Mouse (Mus musculus) E14TG2a.4 (cell line): ENCODE data around the gene Tspoap1.
A peak's percentile ranks its signal among the peaks of the same experiment; 100 is the strongest.

Experiments used
- H3K27me3 ChIP-seq: 2 replicates; pipeline ENCODE4 v1.6.1; 2014; ENCODE audit warnings: low read length, control low read depth; ENCODE audit not compliant: insufficient read depth
- H3K36me3 ChIP-seq: 2 replicates; pipeline ENCODE4 v1.6.1; 2014; ENCODE audit warnings: low read length, control low read depth; ENCODE audit not compliant: insufficient read depth
- H3K4me1 ChIP-seq: replicated peaks from 2 replicates; pipeline ENCODE4 v1.6.1; 2014; ENCODE audit warnings: low read depth, low read length, control low read depth
- H3K4me3 ChIP-seq: replicated peaks from 2 replicates; pipeline ENCODE4 v1.5.1; 2014; ENCODE audit warnings: mild to moderate bottlenecking, low read length
- H3K9me3 ChIP-seq: 2 replicates; pipeline ENCODE4 v1.6.1; 2014; ENCODE audit warnings: low read length, control low read depth
- CTCF ChIP-seq: conservative IDR thresholded peaks from 2 replicates; pipeline ENCODE4 v1.5.1; 2014; ENCODE audit warnings: low read length
- NANOG ChIP-seq: IDR thresholded peaks from 2 replicates; pipeline ENCODE4 v1.6.1; 2014; ENCODE audit warnings: borderline replicate concordance, low read length, mixed read lengths
- POU5F1 ChIP-seq: IDR thresholded peaks from 2 replicates; pipeline ENCODE4 v1.6.1; 2014; ENCODE audit warnings: low read length, borderline replicate concordance

Tspoap1 gene

DNA sequence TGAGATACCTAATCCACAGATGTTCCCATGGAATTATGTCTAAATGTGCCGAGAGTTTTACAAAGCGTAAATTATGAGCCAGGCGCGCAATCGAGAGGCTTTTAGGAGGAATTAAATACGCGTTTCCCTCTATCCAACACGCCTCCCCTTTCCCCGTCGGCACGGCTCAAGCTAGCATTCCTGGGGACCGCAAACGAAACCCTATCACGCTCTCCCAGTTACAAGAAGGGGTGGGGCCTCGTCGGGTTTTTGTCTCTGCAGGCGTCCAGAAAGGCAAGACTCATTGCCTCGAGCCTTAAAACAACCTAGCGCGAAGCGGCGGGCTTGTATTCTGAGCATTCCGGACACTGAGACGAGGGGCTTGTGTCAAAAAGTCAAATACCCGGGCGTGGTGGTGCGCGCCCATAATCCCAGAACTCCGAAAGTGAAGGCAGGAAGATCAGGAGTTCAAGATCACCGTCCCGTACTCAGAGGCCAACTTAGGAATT is 23.6 kb upstream of the Tspoap1 start:
- TF ChIP-seq POU5F1 (no peak), CTCF (no peak), NANOG (no peak)
- Histone ChIP-seq H3K27me3 (peaks cover 48% of the 10 kb centered on the region), H3K4me3 (peak overlapping the region; percentile 74), H3K4me1 (peaks cover 43% of the 10 kb centered on the region), H3K9me3 (no peaks in the 10 kb centered on the region), H3K36me3 (peaks cover 22% of the 10 kb centered on the region)

GRCm38 (mm10) chr11:87737175-87737740 is 23.1 kb upstream of the Tspoap1 start, which contains the start of gene Supt4a:
TSS of gene Supt4a (plus strand) at chr11:87737552.
- Histone ChIP-seq H3K4me3 (peak within 1 kb of the TSS; percentile 100), H3K36me3 (peaks cover 28% of the 10 kb centered on the region), H3K9me3 (no peaks in the 10 kb centered on the region), H3K27me3 (peaks cover 43% of the 10 kb centered on the region), H3K4me1 (peaks cover 43% of the 10 kb centered on the region)
- TF ChIP-seq CTCF (no peak), POU5F1 (no peak), NANOG (no peak)

GRCm38 (mm10) chr11:87743691-87744090 is 16.6 kb upstream of the Tspoap1 start:
- TF ChIP-seq POU5F1 (no peak), CTCF (no peak), NANOG (no peak)
- no peaks in the 10 kb centered on the region for H3K27me3 ChIP-seq
- H3K36me3 ChIP-seq, result peaks cover 63% of the 10 kb centered on the region
- no peak overlapping the region for H3K4me3 ChIP-seq
- H3K4me1 ChIP-seq, result peaks cover 23% of the 10 kb centered on the region
- no peaks in the 10 kb centered on the region for H3K9me3 ChIP-seq

DNA sequence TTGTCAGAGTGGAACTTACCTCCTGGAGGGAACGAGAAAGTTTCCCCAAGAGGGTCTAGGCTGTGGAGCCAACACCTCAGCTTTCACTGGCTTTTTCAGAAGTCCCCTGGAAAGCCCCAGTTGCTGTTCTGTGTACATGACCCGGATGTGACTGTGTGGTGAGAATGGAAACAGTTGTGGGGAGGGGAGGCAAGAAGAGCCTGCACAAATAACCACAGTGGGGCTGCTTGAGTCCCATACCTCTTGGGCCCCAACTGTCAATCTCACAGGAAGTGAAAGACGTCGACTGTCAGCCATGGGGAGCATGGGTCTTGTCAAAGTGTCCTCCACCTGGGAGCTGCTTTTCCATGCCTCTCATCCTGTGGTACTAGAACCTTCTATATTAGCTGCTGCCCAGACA is 15.4 kb upstream of the Tspoap1 start:
- H3K4me1 ChIP-seq, result peaks cover 31% of the 10 kb centered on the region
- H3K36me3 ChIP-seq, result peaks cover 54% of the 10 kb centered on the region
- TF ChIP-seq POU5F1 (no peak), NANOG (no peak), CTCF (no peak)
- no peaks in the 10 kb centered on the region for H3K9me3 ChIP-seq
- no peak overlapping the region for H3K4me3 ChIP-seq
- no peaks in the 10 kb centered on the region for H3K27me3 ChIP-seq

DNA sequence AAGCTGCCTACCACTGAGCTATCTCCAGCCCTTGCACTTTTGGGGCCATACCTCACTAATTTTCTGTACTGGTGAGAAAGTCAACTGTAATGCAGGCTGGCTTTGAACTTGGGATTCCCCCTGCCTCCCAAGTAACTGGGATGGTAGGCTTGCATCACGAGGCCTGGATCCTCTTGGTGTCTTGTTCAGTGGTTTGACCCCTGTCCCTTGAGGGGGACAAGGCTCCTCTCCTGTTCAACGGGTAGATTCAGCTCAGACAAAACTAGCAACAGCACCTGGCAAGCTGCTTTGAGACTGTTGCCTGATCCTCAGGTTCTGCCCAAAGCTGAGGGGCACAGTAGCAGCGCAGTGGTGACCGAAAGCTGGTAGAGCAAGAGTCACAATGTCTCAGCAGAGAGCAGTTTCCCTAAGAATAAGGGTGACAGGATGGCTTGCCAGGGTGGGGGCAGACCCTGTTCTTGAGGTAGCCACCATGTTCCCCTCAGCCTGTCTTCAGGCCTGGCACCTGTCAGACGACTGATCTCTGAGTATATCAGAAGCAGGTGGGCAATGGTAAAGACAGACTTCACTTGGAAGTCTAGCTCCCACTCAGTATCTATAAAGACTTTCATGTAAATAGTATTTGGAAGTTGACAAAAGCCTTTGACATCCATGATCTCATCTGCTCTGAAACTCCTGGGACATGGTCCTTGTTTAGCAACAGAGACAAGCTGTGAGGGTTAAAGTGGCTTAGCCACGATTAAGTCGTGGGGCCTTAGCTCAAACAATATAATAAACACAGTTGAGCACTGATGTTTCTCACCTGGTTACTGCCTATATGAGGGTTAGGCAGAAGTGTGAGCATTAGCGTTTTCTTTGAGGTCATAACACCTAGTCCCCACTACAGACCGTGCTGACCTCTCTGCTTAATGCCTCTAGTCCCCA is 14.4 kb upstream of the Tspoap1 start:
- H3K27me3 ChIP-seq, result no peaks in the 10 kb centered on the region
- TF ChIP-seq CTCF, result no peak
- H3K36me3 ChIP-seq, result peaks cover 45% of the 10 kb centered on the region
- H3K4me1 ChIP-seq, result peaks cover 36% of the 10 kb centered on the region
- no peaks in the 10 kb centered on the region for H3K9me3 ChIP-seq
- H3K4me3 ChIP-seq, result no peak overlapping the region

DNA sequence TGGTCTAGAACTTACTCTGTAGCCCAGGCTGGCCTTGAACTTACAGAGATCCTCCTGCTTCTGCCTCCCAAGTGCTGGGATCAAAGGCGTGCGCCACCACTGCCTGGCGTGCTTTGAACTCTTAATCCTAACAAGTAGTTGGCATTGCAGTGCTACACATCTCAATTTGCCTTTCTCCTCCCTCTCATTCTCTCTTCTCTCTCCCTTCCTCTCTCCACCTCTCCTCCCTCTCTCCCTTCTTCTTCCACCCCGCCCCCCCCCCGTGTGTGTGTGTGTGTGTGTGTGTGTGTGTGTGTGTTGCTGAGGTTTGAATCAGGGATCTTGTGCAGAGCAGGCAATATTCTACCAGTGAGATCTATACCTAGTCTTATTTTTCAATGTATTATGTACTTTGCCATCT is 13.0 kb upstream of the Tspoap1 start:
- no peaks in the 10 kb centered on the region for H3K27me3 ChIP-seq
- no peaks in the 10 kb centered on the region for H3K9me3 ChIP-seq
- no peak for TF ChIP-seq NANOG
- TF ChIP-seq POU5F1, result no peak
- TF ChIP-seq CTCF, result no peak
- peaks cover 35% of the 10 kb centered on the region for H3K36me3 ChIP-seq
- peaks cover 46% of the 10 kb centered on the region for H3K4me1 ChIP-seq
- no peak overlapping the region for H3K4me3 ChIP-seq

- Histone ChIP-seq H3K27me3 (no peaks in the 10 kb centered on the region), H3K4me1 (peaks cover 47% of the 10 kb centered on the region), H3K9me3 (no peaks in the 10 kb centered on the region), H3K4me3 (peak overlapping the region; percentile 67; the same call in 1 of the 2 replicates), H3K36me3 (peaks cover 31% of the 10 kb centered on the region)
- TF ChIP-seq POU5F1 (no peak), NANOG (no peak), CTCF (no peak)
Observed at GRCm38 (mm10) chr11:87747716-87748115, 12.6 kb upstream of the Tspoap1 start.

- H3K9me3 ChIP-seq, result no peaks in the 10 kb centered on the region
- peaks cover 24% of the 10 kb centered on the region for H3K36me3 ChIP-seq
- no peaks in the 10 kb centered on the region for H3K27me3 ChIP-seq
- TF ChIP-seq POU5F1 (no peak), CTCF (no peak), NANOG (no peak)
- H3K4me3 ChIP-seq, result peak overlapping the region; percentile 67
- peaks cover 54% of the 10 kb centered on the region for H3K4me1 ChIP-seq
Observed at GRCm38 (mm10) chr11:87748132-87749119, 11.9 kb upstream of the Tspoap1 start.
